Mouse (Mus musculus) heart, embryonic 13.5 days (tissue): Measurements from ENCODE around the gene Synrg. TPM values are rescaled to one million over a fixed set of nuclear protein-coding genes. Genes with fewer than 3 reads are reported as not detected.

Source experiments
- ATAC-seq: fragments of 200-750 bp; cut with Nextera tagmentation; 2 replicates; pipeline ENCODE4 v1.8.0; 2017; ENCODE audit warnings: moderate TSS enrichment; ENCODE audit not compliant: insufficient number of reproducible peaks, low FRiP score, low TSS enrichment; ENCODE audit errors: extremely low read depth
- H3K27ac ChIP-seq: fragments of 300-500 bp; sonication (generic); replicated peaks from 2 replicates; pipeline ENCODE4 v1.5.1; 2015; ENCODE audit warnings: moderate library complexity, mild to moderate bottlenecking, inconsistent platforms
- H3K27me3 ChIP-seq: fragments of 300-500 bp; sonication (generic); replicated peaks from 2 replicates; pipeline ENCODE4 v1.6.1; 2015; ENCODE audit warnings: mild to moderate bottlenecking, inconsistent platforms
- H3K36me3 ChIP-seq: fragments of 300-500 bp; sonication (generic); 2 replicates; pipeline ENCODE4 v1.6.1; 2015; ENCODE audit warnings: mild to moderate bottlenecking, inconsistent platforms
- H3K4me1 ChIP-seq: fragments of 300-500 bp; sonication (generic); 2 replicates; pipeline ENCODE4 v1.6.1; 2015; ENCODE audit warnings: inconsistent platforms
- H3K4me2 ChIP-seq: fragments of 300-500 bp; sonication (generic); 2 replicates; pipeline ENCODE4 v1.6.1; 2015; ENCODE audit warnings: inconsistent platforms, mild to moderate bottlenecking, moderate library complexity
- H3K4me3 ChIP-seq: fragments of 300-500 bp; sonication (generic); 2 replicates; pipeline ENCODE4 v1.5.1; 2015; ENCODE audit warnings: moderate library complexity, mild to moderate bottlenecking, inconsistent platforms
- H3K9ac ChIP-seq: fragments of 300-500 bp; sonication (generic); 2 replicates; pipeline ENCODE4 v1.6.1; 2015; ENCODE audit warnings: inconsistent platforms, mild to moderate bottlenecking, moderate library complexity
- H3K9me3 ChIP-seq: fragments of 300-500 bp; sonication (generic); 2 replicates; pipeline ENCODE4 v1.6.1; 2016; ENCODE audit warnings: inconsistent platforms
- WGBS: fragments of 180-500 bp; shearing (Covaris S2); methylation state at CpG from one replicate; pipeline ENCODE4 v1.1.7; 2015; ENCODE audit warnings: mixed read lengths; 5-methylcytosine and 5-hydroxymethylcytosine counted together
- polyA plus RNA-seq: library from polyadenylated mRNA; unstranded; fragments of >200 nt; fragmentation: Nextera tagmentation; extraction: Ambion mirVana; gene quantifications from 2 replicates; pipeline ENCODE4 v1.2.1, GENCODE M21; 2015

Gene Synrg
- polyA plus RNA-seq, 1 experiment from 2014 or later, result 7.5 TPM

GRCm38 (mm10) chr11:83993428-83993827 lies 29.2 kb downstream of the Synrg start:
- ATAC-seq, result no peak
- no peaks in the 10 kb centered on the region for H3K9me3 ChIP-seq
- H3K27ac ChIP-seq, result no peak overlapping the region
- H3K27me3 ChIP-seq, result no peaks in the 10 kb centered on the region
- WGBS, result 56% methylated on average over 2 of the region's 2 CpGs
- H3K4me1 ChIP-seq, result no peaks in the 10 kb centered on the region
- no peak overlapping the region for H3K4me2 ChIP-seq
- no peak overlapping the region for H3K4me3 ChIP-seq
- peaks cover 91% of the 10 kb centered on the region for H3K36me3 ChIP-seq
- H3K9ac ChIP-seq, result no peak overlapping the region

GRCm38 (mm10) chr11:83994481-83994880 lies 30.3 kb downstream of the Synrg start:
- H3K4me2 ChIP-seq, result no peak overlapping the region
- WGBS, result 83% methylated on average over 3 of the region's 3 CpGs
- no peaks in the 10 kb centered on the region for H3K27me3 ChIP-seq
- no peaks in the 10 kb centered on the region for H3K4me1 ChIP-seq
- no peak overlapping the region for H3K4me3 ChIP-seq
- H3K9me3 ChIP-seq, result no peaks in the 10 kb centered on the region
- no peak overlapping the region for H3K27ac ChIP-seq
- ATAC-seq, result no peak
- peaks cover 94% of the 10 kb centered on the region for H3K36me3 ChIP-seq
- H3K9ac ChIP-seq, result no peak overlapping the region

DNA sequence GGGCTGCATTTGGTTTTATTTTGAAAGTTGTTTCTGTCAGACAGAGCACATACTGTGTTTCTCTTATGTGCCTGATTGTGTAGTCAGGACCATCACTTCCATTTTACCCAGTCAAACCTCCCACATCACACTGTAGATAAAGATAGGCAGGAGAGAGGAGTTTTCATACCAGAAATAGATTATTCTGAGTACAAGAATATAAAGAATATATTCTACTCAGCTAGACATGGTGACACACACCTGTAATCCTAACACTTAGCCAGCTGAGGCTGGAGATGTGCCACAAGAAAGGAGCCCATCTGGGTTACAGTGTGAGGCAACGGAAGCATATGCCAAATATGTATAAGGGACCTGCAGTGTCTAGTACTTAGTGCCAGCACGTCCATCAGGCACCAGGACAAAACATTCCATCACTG lies 31.3 kb downstream of the Synrg start:
- H3K27ac ChIP-seq, result no peak overlapping the region
- H3K36me3 ChIP-seq, result peaks cover 95% of the 10 kb centered on the region
- no peak overlapping the region for H3K9ac ChIP-seq
- no peaks in the 10 kb centered on the region for H3K9me3 ChIP-seq
- H3K4me1 ChIP-seq, result no peaks in the 10 kb centered on the region
- H3K4me3 ChIP-seq, result no peak overlapping the region
- H3K4me2 ChIP-seq, result no peak overlapping the region
- 73% methylated on average over 2 of the region's 2 CpGs for WGBS
- no peaks in the 10 kb centered on the region for H3K27me3 ChIP-seq
- ATAC-seq, result no peak

DNA sequence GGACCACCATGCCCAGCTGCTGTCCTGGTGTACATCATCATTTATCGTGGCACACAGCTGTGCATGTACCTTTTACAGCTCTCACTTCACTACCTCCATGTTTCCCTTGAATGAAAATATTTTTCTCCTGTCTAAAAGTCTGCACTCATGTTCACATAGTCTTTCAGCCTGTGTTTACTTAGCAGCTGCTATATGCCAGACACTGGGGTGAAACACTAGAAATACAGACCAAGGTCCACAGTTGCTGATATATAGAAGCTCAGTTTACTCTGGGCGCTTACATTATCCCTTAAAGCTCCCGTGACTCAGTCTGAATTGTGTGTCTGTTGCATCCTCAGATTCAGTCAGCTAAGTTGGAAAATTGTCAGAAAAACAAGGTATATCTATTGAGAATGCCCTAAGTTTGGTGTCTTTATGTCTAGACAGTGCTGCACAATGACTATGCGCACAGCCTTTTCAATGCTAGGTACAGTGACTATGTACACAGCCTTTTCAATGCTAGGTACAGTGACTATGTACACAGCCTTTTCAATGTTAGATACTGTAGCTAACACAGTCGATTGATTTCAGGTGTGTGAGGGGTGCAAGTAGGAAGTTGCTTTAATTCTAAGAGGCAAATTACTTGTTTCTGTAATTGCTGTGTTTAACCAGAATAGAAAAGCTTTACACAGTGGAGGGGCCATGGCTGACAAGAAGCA lies 33.1 kb downstream of the Synrg start:
- 83% methylated on average over 5 of the region's 5 CpGs for WGBS
- H3K4me1 ChIP-seq, result no peaks in the 10 kb centered on the region
- ATAC-seq, result no peak

GRCm38 (mm10) chr11:83998993-83999392 lies 34.8 kb downstream of the Synrg start:
- Histone ChIP-seq H3K9me3 (no peaks in the 10 kb centered on the region), H3K9ac (no peak overlapping the region), H3K27me3 (no peaks in the 10 kb centered on the region), H3K4me1 (no peaks in the 10 kb centered on the region), H3K27ac (no peak overlapping the region), H3K4me2 (no peak overlapping the region), H3K36me3 (peaks cover 97% of the 10 kb centered on the region), H3K4me3 (no peak overlapping the region)
- WGBS, result 87% methylated on average over 3 of the region's 3 CpGs
- no peak for ATAC-seq

More for the DNA sequence above, 33.1 kb downstream of the Synrg start:
- Histone ChIP-seq H3K9ac (no peak overlapping the region), H3K36me3 (peaks cover 95% of the 10 kb centered on the region), H3K27me3 (no peaks in the 10 kb centered on the region), H3K9me3 (no peaks in the 10 kb centered on the region), H3K27ac (no peak overlapping the region), H3K4me2 (no peak overlapping the region), H3K4me3 (no peak overlapping the region)

- WGBS, result 86% methylated on average over 4 of the region's 4 CpGs
- Histone ChIP-seq H3K36me3 (peaks cover 97% of the 10 kb centered on the region), H3K4me3 (no peak overlapping the region), H3K27me3 (no peaks in the 10 kb centered on the region), H3K27ac (no peak overlapping the region), H3K9ac (no peak overlapping the region), H3K4me1 (no peaks in the 10 kb centered on the region), H3K4me2 (no peak overlapping the region), H3K9me3 (no peaks in the 10 kb centered on the region)
- ATAC-seq, result no peak
Observed at GRCm38 (mm10) chr11:83999411-83999915, 35.2 kb downstream of the Synrg start.

DNA sequence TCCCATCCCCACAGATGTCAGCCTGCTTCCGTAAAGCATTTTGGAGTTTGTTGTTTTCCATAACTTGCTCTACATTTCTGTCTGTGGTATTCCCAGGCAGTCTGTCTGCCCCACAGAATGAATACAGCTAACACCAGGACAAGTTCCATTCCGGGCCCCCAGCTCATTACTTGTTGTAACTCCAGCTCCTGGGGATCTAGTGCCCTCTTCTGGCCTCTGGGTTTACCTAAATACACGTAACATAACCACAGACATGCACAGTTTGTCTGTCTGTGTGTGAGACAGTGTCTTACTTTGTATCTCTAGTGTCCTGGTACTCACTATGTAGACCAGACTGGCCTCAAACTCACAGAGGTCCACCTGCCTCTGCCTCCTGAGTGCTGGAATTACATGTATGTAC lies 37.0 kb downstream of the Synrg start:
- H3K9ac ChIP-seq, result no peak overlapping the region
- 86% methylated on average over 3 of the region's 3 CpGs for WGBS
- H3K9me3 ChIP-seq, result no peaks in the 10 kb centered on the region
- H3K27ac ChIP-seq, result no peak overlapping the region
- H3K4me1 ChIP-seq, result no peaks in the 10 kb centered on the region
- no peak overlapping the region for H3K4me2 ChIP-seq
- H3K36me3 ChIP-seq, result peaks cover 96% of the 10 kb centered on the region
- H3K4me3 ChIP-seq, result no peak overlapping the region
- no peaks in the 10 kb centered on the region for H3K27me3 ChIP-seq
- ATAC-seq, result no peak

DNA sequence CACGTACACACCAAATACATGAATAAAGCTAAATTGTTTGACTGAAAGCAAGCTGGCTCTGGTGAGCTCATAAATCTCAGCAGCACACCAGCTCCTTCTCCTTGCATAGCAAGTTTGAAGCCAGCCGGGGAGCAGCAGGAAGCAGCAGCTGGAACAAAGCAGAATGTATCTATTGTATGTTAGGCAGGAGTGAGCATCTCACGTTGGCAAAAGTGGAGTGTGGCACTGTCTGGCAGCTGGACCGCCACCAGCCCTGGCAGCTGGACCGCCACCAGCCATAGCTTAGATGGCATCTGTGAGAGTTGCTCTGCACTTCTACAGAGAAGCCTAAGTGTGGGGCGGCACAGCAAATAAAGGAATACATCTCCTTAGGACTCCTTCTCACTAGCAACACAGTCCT lies 39.8 kb downstream of the Synrg start:
- ATAC-seq, result no peak

DNA sequence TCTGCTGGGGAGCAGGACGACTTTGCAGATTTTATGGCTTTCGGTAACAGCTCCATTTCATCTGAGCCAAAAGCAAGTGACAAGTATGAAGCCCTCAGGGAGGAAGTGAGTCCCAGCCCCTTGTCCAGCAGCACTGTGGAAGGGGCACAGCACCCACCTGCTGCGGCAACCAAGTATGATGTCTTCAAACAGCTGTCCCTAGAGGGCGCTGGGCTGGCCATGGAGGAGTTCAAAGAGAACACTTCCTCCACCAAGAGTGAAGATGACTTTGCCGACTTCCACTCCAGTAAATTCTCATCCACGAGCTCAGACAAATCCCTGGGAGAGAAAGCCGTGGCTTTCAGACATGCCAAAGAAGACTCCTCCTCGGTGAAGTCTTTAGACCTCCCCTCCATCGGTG lies 44.8 kb downstream of the Synrg start:
- Histone ChIP-seq H3K27ac (no peak overlapping the region), H3K36me3 (peaks cover 66% of the 10 kb centered on the region), H3K4me3 (no peak overlapping the region), H3K4me2 (no peak overlapping the region), H3K9ac (no peak overlapping the region), H3K27me3 (no peaks in the 10 kb centered on the region; the same call in 1 of the 2 replicates), H3K4me1 (no peaks in the 10 kb centered on the region), H3K9me3 (no peaks in the 10 kb centered on the region)
- no peak for ATAC-seq
- 82% methylated on average over 9 of the region's 9 CpGs for WGBS

More for the DNA sequence above, 39.8 kb downstream of the Synrg start:
- WGBS, result 87% methylated on average over 6 of the region's 6 CpGs
- Histone ChIP-seq H3K27ac (no peak overlapping the region), H3K27me3 (no peaks in the 10 kb centered on the region), H3K4me1 (no peaks in the 10 kb centered on the region), H3K9me3 (no peaks in the 10 kb centered on the region), H3K4me3 (no peak overlapping the region), H3K9ac (no peak overlapping the region), H3K4me2 (no peak overlapping the region), H3K36me3 (peaks cover 95% of the 10 kb centered on the region)

DNA sequence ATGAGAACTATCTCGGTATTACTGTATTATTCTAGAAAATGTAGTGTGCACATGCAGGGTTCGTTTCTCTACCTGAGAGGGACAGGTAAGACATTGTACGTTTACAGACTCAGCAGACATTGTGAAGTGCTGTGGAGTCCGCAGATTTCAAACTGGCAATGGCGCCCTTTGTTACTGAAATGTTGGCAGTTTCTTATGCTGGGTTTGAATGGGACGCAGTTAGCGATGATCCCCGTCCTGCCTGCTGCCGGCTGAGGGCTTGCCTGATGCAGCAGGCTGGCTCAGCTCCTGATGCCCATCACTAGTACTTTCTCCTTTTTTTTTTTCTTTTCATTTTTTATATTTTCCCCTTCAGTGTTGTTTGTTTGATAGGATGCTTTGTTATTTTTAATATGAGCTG lies 46.2 kb downstream of the Synrg start:
- Histone ChIP-seq H3K4me1 (no peaks in the 10 kb centered on the region), H3K4me3 (no peak overlapping the region), H3K9me3 (no peaks in the 10 kb centered on the region), H3K9ac (no peak overlapping the region), H3K4me2 (no peak overlapping the region), H3K27me3 (no peaks in the 10 kb centered on the region; the same call in 1 of the 2 replicates), H3K27ac (no peak overlapping the region), H3K36me3 (peaks cover 53% of the 10 kb centered on the region)
- WGBS, result 83% methylated on average over 9 of the region's 9 CpGs
- no peak for ATAC-seq

- 43% methylated on average over 12 of the region's 12 CpGs for WGBS
- H3K4me3 ChIP-seq, result no peak overlapping the region
Observed at GRCm38 (mm10) chr11:84011050-84011449, 46.8 kb downstream of the Synrg start.

DNA sequence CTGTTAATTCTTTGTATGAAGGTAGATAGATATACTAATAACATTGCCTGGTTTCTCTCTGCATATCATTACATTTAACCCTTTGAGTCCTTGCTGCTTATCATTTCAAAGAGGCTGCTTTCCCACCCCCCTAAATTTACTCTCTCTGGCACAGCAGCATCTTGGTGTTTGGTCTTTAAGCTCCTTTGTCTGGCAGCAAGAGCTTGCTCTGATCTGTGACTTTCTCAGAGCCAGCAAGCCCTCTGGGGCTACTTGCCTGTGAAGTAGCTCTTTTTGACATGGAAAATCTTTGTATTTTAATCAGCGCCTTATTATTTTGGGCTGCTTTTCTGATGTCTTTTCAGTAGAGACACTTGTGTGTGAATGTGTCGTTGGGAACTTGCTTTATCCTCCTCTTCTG lies 47.3 kb downstream of the Synrg start:
- Histone ChIP-seq H3K4me2 (no peak overlapping the region), H3K9me3 (no peaks in the 10 kb centered on the region), H3K9ac (no peak overlapping the region), H3K36me3 (peaks cover 43% of the 10 kb centered on the region), H3K27me3 (no peaks in the 10 kb centered on the region; the same call in 1 of the 2 replicates), H3K4me3 (no peak overlapping the region), H3K4me1 (no peaks in the 10 kb centered on the region), H3K27ac (no peak overlapping the region)
- no peak for ATAC-seq
- 71% methylated on average over 2 of the region's 2 CpGs for WGBS

More at GRCm38 (mm10) chr11:84011050-84011449, 46.8 kb downstream of the Synrg start:
- H3K4me2 ChIP-seq, result no peak overlapping the region
- H3K36me3 ChIP-seq, result peaks cover 47% of the 10 kb centered on the region
- H3K27ac ChIP-seq, result no peak overlapping the region
- H3K4me1 ChIP-seq, result no peaks in the 10 kb centered on the region
- H3K9me3 ChIP-seq, result no peaks in the 10 kb centered on the region
- no peak overlapping the region for H3K9ac ChIP-seq
- H3K27me3 ChIP-seq, result no peaks in the 10 kb centered on the region; the same call in 1 of the 2 replicates
- no peak for ATAC-seq
